Mouse (Mus musculus) layer of hippocampus, adult 8-10 months (tissue): ENCODE measurements around the gene Ift81. TPM values are rescaled to one million over a fixed set of nuclear protein-coding genes. Genes with fewer than 3 reads are reported as not detected.

Experiments
- DNase-seq, 2 experiments: peaks; one replicate each; pipeline ENCODE4 v3.0.0; 2022; ENCODE audit warnings: low spot score in 2 of 2
- total RNA-seq, 4 experiments: library from RNA; stranded (reverse); gene quantifications; 2 replicates each; pipeline ENCODE4 v1.2.4; 2022

Gene Ift81
- total RNA-seq, 4 experiments from 2014 or later = 40.2 to 59.2 (median 48.5) TPM

GRCm38 (mm10) chr5:122516029-122516730 is 98.1 kb downstream of the Ift81 start:
- no peak for DNase-seq

DNA sequence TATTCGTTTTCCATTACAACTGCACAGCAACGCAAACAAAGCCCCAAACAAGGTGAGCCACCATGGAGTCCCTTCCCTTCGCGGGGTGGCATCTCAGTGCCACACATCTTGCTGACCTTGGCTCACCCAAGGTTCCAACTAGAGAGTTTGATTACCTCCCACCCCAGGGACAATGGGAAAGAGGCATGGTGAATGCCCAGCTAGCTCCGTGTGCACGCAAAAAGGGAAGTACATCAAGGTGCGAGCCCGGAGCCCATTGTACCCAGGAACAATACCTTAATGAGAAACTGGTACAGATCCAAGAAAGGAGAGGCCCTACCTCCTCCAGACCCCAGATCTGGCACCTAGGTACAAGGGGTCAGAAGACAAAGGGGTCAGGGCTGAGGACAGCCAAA is 100.2 kb downstream of the Ift81 start:
- no peak for DNase-seq

DNA sequence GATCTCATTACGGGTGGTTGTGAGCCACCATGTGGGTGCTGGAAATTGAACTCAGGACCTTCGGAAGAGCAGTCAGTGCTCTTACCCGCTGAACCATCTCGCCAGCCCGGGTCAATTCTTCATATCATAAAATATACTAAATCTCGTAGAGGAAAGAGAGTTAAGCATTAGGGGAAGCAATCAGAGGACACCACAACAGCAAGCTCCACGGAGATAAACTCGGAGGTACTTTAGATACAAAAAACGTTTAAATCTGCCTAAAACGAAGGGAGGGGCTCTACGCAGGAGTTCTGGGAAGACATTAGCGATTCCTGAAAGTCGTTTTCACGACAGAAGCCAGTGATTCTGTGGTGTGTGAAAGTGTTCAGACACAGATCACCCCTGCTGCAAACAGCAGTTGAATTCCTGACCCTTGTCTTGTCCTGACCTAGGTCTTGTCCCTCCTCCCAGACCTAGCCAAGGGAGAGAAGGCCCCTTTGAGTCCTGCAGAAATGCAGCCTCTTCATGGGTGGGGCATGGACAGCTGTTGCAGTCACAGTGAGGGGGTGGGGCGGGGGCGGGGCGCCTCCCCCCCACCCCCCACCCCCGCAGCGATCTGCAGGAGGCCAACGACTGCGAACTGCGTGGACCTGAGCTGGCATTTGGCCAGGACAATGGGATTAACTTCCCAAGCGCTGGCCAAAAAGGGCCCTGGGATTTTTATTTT is 100.7 kb downstream of the Ift81 start:
- no peak for DNase-seq

DNA sequence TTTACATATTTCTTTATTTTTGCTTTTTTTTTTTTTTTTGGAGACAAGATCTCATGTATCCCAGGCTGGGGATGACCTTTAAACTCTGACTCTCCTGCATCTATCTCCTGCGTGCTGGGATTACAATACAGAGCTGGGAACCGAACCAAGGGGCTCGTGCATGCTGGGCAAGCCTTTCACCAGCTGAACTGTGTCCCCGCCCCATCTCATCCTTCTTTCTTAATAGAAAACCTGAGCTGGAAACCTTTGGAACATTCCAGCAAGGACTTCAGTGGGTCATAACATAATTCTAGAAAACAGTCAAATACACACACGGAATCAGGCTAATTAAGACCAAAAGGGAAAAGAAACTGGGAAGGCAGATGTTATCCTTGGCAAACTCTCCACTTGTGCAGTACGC is 102.3 kb downstream of the Ift81 start:
- no peak for DNase-seq

- DNase-seq = no peak
Measured at GRCm38 (mm10) chr5:122511405-122511804, 102.9 kb downstream of the Ift81 start.

DNA sequence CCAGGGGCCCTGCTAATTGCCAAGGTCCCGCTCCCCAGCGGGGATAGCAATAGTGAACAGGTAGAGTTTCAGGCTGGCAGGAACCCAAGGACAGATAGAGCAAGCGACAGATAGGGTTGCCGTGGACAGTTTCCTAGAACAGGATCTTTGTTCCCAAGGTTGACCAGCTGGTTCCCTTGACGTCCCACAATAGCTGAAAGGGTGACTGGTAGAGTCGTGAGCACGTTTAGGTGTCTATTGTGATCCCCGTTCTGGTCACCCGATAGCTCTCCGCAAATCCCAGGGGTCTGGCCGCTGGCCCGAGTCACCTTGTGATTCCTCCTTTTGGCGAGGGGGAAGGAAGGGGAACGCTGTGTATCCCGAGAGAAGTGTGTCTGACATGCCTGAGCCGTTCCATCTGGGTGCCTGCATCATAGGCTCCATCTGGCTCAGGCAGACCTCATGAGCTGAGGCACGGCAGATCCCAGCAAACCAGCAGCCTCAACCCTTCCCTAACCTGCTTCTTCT is 103.6 kb downstream of the Ift81 start:
- DNase-seq = peak; percentile 57 to 61

DNA sequence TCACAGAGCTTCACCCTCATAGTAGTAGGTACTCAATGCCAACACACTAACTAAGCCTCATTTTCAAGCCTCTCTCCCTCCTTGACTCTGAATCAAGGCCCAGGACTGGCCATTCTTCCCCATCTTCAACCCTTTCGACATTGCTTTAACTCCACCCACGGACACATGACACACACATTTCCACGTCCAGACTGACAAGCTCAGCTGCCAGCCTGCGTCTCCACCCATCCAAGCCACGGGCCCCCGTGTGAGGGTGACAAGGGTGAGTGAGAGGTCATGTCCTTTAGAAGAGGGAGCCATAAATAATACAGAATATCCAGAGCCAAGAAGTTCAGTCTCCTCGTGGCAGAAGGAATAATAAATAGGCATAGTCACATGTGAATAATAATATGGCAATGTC is 104.7 kb downstream of the Ift81 start:
- no peak for DNase-seq

- no peak for DNase-seq
Measured at GRCm38 (mm10) chr5:122508861-122509306, 105.4 kb downstream of the Ift81 start.

DNA sequence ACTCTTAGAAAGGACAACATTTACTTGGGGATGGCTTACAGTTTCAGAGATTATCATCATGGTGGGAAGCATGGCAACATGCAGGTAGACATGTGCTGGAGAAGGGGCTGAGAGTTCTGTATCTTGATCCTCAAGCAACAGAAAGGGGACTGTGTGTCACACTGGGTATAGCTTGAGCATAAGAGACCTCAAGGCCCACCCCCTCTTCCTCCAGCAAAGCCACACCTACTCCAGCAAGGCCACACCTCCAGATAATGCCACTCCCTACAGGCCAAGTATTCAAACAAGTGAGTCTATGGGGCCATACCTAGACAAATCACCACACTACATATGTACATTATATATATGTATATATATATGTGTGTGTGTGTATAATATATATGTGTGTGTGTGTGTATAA is 106.9 kb downstream of the Ift81 start:
- no peak for DNase-seq

DNA sequence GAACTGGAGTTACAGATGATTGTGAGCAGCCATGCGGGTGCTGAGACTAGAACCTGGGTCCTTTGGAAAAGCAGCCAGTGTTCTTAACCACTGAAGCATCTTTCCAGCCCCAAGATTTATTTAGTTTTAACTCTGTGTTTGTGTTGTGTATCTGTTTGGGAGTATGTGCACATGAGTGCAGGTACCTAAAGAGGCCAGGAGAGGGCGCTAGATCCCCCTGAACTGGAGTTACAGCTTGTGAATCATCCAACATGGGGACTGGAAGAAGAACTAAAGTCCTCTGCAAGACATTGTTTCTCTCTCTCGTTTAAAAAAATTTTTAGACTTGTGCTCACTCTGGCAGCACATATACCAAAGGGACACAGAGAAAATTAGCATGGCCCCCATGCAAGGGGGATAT is 107.9 kb downstream of the Ift81 start:
- no peak for DNase-seq

DNA sequence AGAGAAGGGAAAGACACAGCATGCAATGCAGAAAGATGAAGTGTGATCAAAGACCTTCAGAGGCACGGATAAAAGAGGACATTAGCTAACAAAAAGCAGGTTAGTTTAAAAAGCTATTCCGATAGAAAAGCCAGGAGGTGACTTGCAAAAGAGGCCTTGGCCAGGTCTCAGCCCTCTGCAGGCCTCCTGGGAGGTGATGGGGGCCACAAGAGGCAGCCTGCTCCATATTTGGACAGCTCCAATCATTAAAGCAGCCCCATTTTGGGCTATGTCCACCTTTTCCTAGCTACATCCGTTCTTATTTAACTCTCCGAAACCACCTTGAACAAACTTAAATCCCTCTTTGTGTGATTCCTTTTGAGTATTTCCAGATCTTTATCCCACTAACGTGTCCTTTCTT is 108.8 kb downstream of the Ift81 start:
- DNase-seq = no peak

DNA sequence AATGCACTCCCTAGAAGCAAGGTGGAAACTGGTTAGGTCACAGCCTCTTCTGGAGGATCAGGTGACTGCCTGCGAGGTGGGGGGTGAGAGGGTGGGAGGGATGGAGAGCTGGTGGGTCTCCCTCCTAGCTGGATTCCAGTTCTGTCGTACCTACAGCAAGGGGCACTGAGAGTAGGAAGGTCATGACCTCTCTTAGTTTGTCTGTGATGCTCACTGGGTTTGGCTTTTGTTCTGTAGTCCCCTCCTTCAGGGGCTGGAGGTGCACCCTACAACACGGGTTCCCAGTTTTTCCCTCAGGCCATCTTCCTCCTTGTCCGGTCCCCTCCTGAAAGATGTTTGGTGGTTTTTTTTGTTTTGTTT is 110.6 kb downstream of the Ift81 start:
- no peak for DNase-seq

DNA sequence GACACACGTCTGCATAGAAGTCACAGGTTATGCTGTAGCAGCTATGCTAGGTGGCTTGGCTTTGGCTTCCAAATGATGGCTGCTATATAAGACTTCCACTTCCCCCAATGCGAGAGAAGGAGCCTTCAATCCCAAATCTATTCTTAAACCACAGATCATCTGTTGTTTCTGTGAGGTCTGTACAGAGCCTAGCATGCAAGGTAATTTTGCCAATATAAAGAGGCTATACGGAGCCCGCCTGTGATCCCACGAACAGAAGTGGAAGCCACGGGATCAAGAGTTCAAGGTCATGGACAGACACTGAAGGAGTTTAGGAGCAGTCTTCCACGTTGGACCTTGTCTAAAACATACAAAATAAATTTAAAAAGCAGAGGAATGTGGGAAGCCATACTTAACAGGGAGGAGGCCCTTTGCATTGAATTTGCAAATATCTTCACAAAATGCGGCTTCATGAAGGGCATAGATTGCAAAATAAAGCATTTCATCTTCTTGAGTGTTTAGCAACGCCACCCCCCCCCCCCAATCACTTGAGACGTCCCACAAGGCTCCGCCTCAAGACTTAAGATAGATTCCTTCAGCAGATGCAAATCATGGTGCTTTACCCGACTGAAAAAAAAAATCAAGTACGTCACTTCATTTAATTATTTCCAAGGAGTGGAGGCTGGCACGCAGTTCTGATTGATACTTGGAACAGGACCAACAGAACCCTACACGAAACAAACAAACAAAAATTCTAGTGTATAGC is 111.1 kb downstream of the Ift81 start:
- no peak for DNase-seq

DNA sequence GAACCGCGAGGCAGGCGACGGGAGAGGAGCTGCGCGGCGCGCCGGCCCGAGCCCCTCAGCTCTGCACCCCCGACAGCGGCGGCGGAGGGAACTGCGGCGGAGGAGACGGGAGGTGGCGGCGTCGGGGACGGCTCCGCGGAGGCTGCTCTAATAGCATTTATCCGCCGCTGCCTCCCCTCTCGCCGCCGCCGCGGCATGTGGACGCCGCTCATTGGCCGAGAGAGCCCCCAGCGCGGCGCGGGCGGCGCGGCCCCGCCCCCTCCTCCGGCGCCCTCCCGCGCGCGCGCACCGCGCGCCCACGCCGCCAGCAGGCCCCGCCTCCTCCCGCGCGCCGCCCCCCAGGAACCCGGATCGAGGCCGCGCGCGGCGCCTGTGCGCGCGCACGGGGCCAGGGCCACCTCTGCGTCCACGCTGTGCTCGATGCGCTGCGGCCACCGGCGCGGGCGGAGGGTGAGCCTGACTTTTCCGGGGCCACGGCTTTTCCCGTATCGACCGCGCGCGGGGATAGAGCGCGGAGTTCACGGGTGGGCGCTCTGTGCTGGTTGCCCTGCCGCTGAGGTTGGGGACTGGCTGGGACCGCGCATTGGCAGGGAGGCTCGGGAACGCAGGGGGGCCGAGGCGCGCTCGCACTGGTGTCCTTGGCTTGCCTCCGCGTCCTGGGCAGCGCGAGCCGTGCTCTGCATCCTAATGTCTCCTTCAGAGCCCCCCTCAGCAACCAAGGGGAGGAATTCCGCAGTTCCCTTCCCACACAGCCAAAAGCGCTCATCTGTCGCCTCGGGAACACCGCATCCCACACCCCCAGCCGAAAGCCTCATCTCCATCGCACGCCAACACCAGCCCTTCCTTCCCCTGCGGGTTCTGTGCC is 112.0 kb downstream of the Ift81 start, which contains the start of gene Atp2a2:
TSS of gene Atp2a2 (minus strand) at position 149 of the 865 bp plus-strand sequence.
- DNase-seq = peak; percentile 84 to 90

- peak in 1 of 2 experiments; percentile 34 for DNase-seq
Measured at GRCm38 (mm10) chr5:122501101-122502076, 112.9 kb downstream of the Ift81 start.

- no peak for DNase-seq
Measured at GRCm38 (mm10) chr5:122500563-122500962, 113.8 kb downstream of the Ift81 start.
